Mouse (Mus musculus): ENCODE measurements around the gene Zfp574. TPM values are rescaled to one million over a fixed set of nuclear protein-coding genes. Genes with fewer than 3 reads are reported as not detected.

Gene Zfp574
- polyA plus RNA-seq, 1 experiment from 2014 or later = 24.6 TPM

- Histone ChIP-seq H3K36me3 (ENCODE audit: control insufficient read depth, insufficient read depth, low read length) (peaks cover 43% of the 10 kb centered on the region), H3K4me2 (ENCODE audit: low read depth, low read length) (no peak overlapping the region), H3K9me3 (ENCODE audit: control insufficient read depth, low read length) (no peaks in the 10 kb centered on the region), H3K27me3 (ENCODE audit: control insufficient read depth, insufficient read depth, low read length) (no peaks in the 10 kb centered on the region), H3K4me1 (ENCODE audit: control insufficient read depth, insufficient read depth, low read length) (peaks cover 32% of the 10 kb centered on the region), H3K27ac (ENCODE audit: low read depth, low read length) (no peak overlapping the region), H3K9ac (replicated peaks; ENCODE audit: low read depth, low read length) (no peak overlapping the region), H3K4me3 (ENCODE audit: low read depth, low read length) (no peak overlapping the region)
- 89% methylated on average over 7 of the region's 7 CpGs for WGBS
- no peak for ATAC-seq (ENCODE audit: low read depth)
Measured at GRCm38 (mm10) chr7:25067338-25067737, 5.0 kb upstream of the Zfp574 start.

- Histone ChIP-seq H3K4me3 (ENCODE audit: low read depth, low read length) (no peak overlapping the region), H3K9me3 (ENCODE audit: control insufficient read depth, low read length) (no peaks in the 10 kb centered on the region), H3K4me2 (ENCODE audit: low read depth, low read length) (peak overlapping the region; percentile 11; the same call in 1 of the 2 replicates), H3K9ac (replicated peaks; ENCODE audit: low read depth, low read length) (no peak overlapping the region), H3K27ac (ENCODE audit: low read depth, low read length) (no peak overlapping the region), H3K4me1 (ENCODE audit: control insufficient read depth, insufficient read depth, low read length) (peaks cover 32% of the 10 kb centered on the region), H3K27me3 (ENCODE audit: control insufficient read depth, insufficient read depth, low read length) (no peaks in the 10 kb centered on the region), H3K36me3 (ENCODE audit: control insufficient read depth, insufficient read depth, low read length) (peaks cover 38% of the 10 kb centered on the region)
- WGBS = 81% methylated on average over 22 of the region's 22 CpGs
- ATAC-seq (ENCODE audit: low read depth) = no peak
Measured at GRCm38 (mm10) chr7:25067909-25068656, 4.3 kb upstream of the Zfp574 start.

GRCm38 (mm10) chr7:25068724-25069123 lies 3.6 kb upstream of the Zfp574 start:
- Histone ChIP-seq H3K4me3 (ENCODE audit: low read depth, low read length) (no peak overlapping the region), H3K9me3 (ENCODE audit: control insufficient read depth, low read length) (no peaks in the 10 kb centered on the region), H3K4me1 (ENCODE audit: control insufficient read depth, insufficient read depth, low read length) (peaks cover 39% of the 10 kb centered on the region), H3K9ac (replicated peaks; ENCODE audit: low read depth, low read length) (no peak overlapping the region), H3K27me3 (ENCODE audit: control insufficient read depth, insufficient read depth, low read length) (no peaks in the 10 kb centered on the region), H3K36me3 (ENCODE audit: control insufficient read depth, insufficient read depth, low read length) (peaks cover 37% of the 10 kb centered on the region), H3K27ac (ENCODE audit: low read depth, low read length) (no peak overlapping the region), H3K4me2 (ENCODE audit: low read depth, low read length) (peak overlapping the region; percentile 11; the same call in 1 of the 2 replicates)
- WGBS = 4% methylated on average over 2 of the region's 2 CpGs
- no peak for ATAC-seq (ENCODE audit: low read depth)

GRCm38 (mm10) chr7:25072716-25073390 lies 486 bp downstream of the Zfp574 start:
- Histone ChIP-seq H3K36me3 (ENCODE audit: control insufficient read depth, insufficient read depth, low read length) (peaks cover 8% of the 10 kb centered on the region), H3K4me3 (ENCODE audit: low read depth, low read length) (peak overlapping the region; percentile 64), H3K27me3 (ENCODE audit: control insufficient read depth, insufficient read depth, low read length) (no peaks in the 10 kb centered on the region), H3K4me2 (ENCODE audit: low read depth, low read length) (peak overlapping the region; percentile 81), H3K4me1 (ENCODE audit: control insufficient read depth, insufficient read depth, low read length) (peaks cover 43% of the 10 kb centered on the region), H3K27ac (ENCODE audit: low read depth, low read length) (peak overlapping the region; percentile 93), H3K9me3 (ENCODE audit: control insufficient read depth, low read length) (no peaks in the 10 kb centered on the region), H3K9ac (replicated peaks; ENCODE audit: low read depth, low read length) (peak overlapping the region; percentile 98)
- ATAC-seq (ENCODE audit: low read depth) = peak; percentile 16
- WGBS = under 1% methylated on average over 18 of the region's 33 CpGs

GRCm38 (mm10) chr7:25073924-25074323 lies 1.6 kb downstream of the Zfp574 start:
- H3K4me1 ChIP-seq (ENCODE audit: control insufficient read depth, insufficient read depth, low read length) = peaks cover 46% of the 10 kb centered on the region
- H3K36me3 ChIP-seq (ENCODE audit: control insufficient read depth, insufficient read depth, low read length) = no peaks in the 10 kb centered on the region
- ATAC-seq (ENCODE audit: low read depth) = no peak
- WGBS = 86% methylated on average over 8 of the region's 8 CpGs
- no peak overlapping the region for H3K9ac ChIP-seq (replicated peaks; ENCODE audit: low read depth, low read length)
- peak overlapping the region; percentile 93 for H3K27ac ChIP-seq (ENCODE audit: low read depth, low read length)
- no peaks in the 10 kb centered on the region for H3K27me3 ChIP-seq (ENCODE audit: control insufficient read depth, insufficient read depth, low read length)
- H3K4me2 ChIP-seq (ENCODE audit: low read depth, low read length) = 0 out of 2 replicates have a peak overlapping the region, but pooled peaks have one; percentile 81
- peak overlapping the region; percentile 64 for H3K4me3 ChIP-seq (ENCODE audit: low read depth, low read length)
- no peaks in the 10 kb centered on the region for H3K9me3 ChIP-seq (ENCODE audit: control insufficient read depth, low read length)

GRCm38 (mm10) chr7:25076296-25076662 lies 3.9 kb downstream of the Zfp574 start:
- peak overlapping the region; percentile 78 for H3K4me2 ChIP-seq (ENCODE audit: low read depth, low read length)
- peak overlapping the region; percentile 89 for H3K4me3 ChIP-seq (ENCODE audit: low read depth, low read length)
- H3K36me3 ChIP-seq (ENCODE audit: control insufficient read depth, insufficient read depth, low read length) = peaks cover 12% of the 10 kb centered on the region
- peak overlapping the region; percentile 48 for H3K9ac ChIP-seq (replicated peaks; ENCODE audit: low read depth, low read length)
- no peak for ATAC-seq (ENCODE audit: low read depth)
- peak overlapping the region; percentile 92 for H3K27ac ChIP-seq (ENCODE audit: low read depth, low read length)
- peaks cover 29% of the 10 kb centered on the region for H3K4me1 ChIP-seq (ENCODE audit: control insufficient read depth, insufficient read depth, low read length)
- H3K27me3 ChIP-seq (ENCODE audit: control insufficient read depth, insufficient read depth, low read length) = no peaks in the 10 kb centered on the region
- H3K9me3 ChIP-seq (ENCODE audit: control insufficient read depth, low read length) = no peaks in the 10 kb centered on the region
- 25% methylated on average over 7 of the region's 7 CpGs for WGBS

GRCm38 (mm10) chr7:25076663-25077413 lies 4.5 kb downstream of the Zfp574 start:
- peak overlapping the region; percentile 78 for H3K4me2 ChIP-seq (ENCODE audit: low read depth, low read length)
- H3K4me3 ChIP-seq (ENCODE audit: low read depth, low read length) = peak overlapping the region; percentile 89
- under 1% methylated on average over 54 of the region's 56 CpGs for WGBS
- peak; percentile 96 for ATAC-seq (ENCODE audit: low read depth)
- H3K27me3 ChIP-seq (ENCODE audit: control insufficient read depth, insufficient read depth, low read length) = no peaks in the 10 kb centered on the region
- peaks cover 26% of the 10 kb centered on the region for H3K4me1 ChIP-seq (ENCODE audit: control insufficient read depth, insufficient read depth, low read length)
- peaks cover 17% of the 10 kb centered on the region for H3K36me3 ChIP-seq (ENCODE audit: control insufficient read depth, insufficient read depth, low read length)
- H3K9me3 ChIP-seq (ENCODE audit: control insufficient read depth, low read length) = no peaks in the 10 kb centered on the region
- H3K9ac ChIP-seq (replicated peaks; ENCODE audit: low read depth, low read length) = peak overlapping the region; percentile 91
- H3K27ac ChIP-seq (ENCODE audit: low read depth, low read length) = peak overlapping the region; percentile 92

GRCm38 (mm10) chr7:25077414-25077755 lies 5.0 kb downstream of the Zfp574 start:
- peak overlapping the region; percentile 91 for H3K9ac ChIP-seq (replicated peaks; ENCODE audit: low read depth, low read length)
- WGBS = 1% methylated on average over 28 of the region's 33 CpGs
- peak; percentile 44; the same call in 1 of the 2 replicates for ATAC-seq (ENCODE audit: low read depth)
- peak overlapping the region; percentile 91 for H3K27ac ChIP-seq (ENCODE audit: low read depth, low read length)
- H3K4me3 ChIP-seq (ENCODE audit: low read depth, low read length) = peak overlapping the region; percentile 89
- H3K4me1 ChIP-seq (ENCODE audit: control insufficient read depth, insufficient read depth, low read length) = peaks cover 26% of the 10 kb centered on the region
- peak overlapping the region; percentile 76 for H3K4me2 ChIP-seq (ENCODE audit: low read depth, low read length)
- peaks cover 23% of the 10 kb centered on the region for H3K36me3 ChIP-seq (ENCODE audit: control insufficient read depth, insufficient read depth, low read length)
- H3K27me3 ChIP-seq (ENCODE audit: control insufficient read depth, insufficient read depth, low read length) = no peaks in the 10 kb centered on the region
- H3K9me3 ChIP-seq (ENCODE audit: control insufficient read depth, low read length) = no peaks in the 10 kb centered on the region

Measured in neural tube, embryonic 14.5 days (tissue).